Mouse (Mus musculus) heart, embryonic 16.5 days (tissue): ENCODE data around the gene Mrpl9. TPM values are rescaled to one million over a fixed set of nuclear protein-coding genes. Genes with fewer than 3 reads are reported as not detected.

Experiments used
- ATAC-seq: fragments of 200-750 bp; cut with Nextera tagmentation; replicated peaks from 2 replicates; pipeline ENCODE4 v1.8.0; 2017; ENCODE audit warnings: moderate number of reproducible peaks; ENCODE audit not compliant: insufficient read depth, low FRiP score; ENCODE audit errors: extremely low read depth
- H3K27ac ChIP-seq: fragments of 300-500 bp; sonication (generic); 2 replicates; pipeline ENCODE4 v1.5.1; 2014; ENCODE audit warnings: mild to moderate bottlenecking, low read length, control low read depth, moderate library complexity
- H3K27me3 ChIP-seq: fragments of 300-500 bp; sonication (generic); 2 replicates; pipeline ENCODE4 v1.6.1; 2014; ENCODE audit warnings: low read length, mixed read lengths; ENCODE audit not compliant: control insufficient read depth, insufficient read depth
- H3K36me3 ChIP-seq: fragments of 300-500 bp; sonication (generic); 2 replicates; pipeline ENCODE4 v1.6.1; 2014; ENCODE audit not compliant: control insufficient read depth, insufficient read depth
- H3K4me1 ChIP-seq: fragments of 300-500 bp; sonication (generic); 2 replicates; pipeline ENCODE4 v1.6.1; 2014; ENCODE audit warnings: low read length, mixed read lengths; ENCODE audit not compliant: control insufficient read depth, insufficient read depth
- H3K4me2 ChIP-seq: fragments of 300-500 bp; sonication (generic); 2 replicates; pipeline ENCODE4 v1.6.1; 2014; ENCODE audit warnings: low read depth, mild to moderate bottlenecking, control low read depth, low read length
- H3K4me3 ChIP-seq: fragments of 300-500 bp; sonication (generic); 2 replicates; pipeline ENCODE4 v1.5.1; 2014; ENCODE audit warnings: mild to moderate bottlenecking, control low read depth, low read length
- H3K9ac ChIP-seq: fragments of 300-500 bp; sonication (generic); 2 replicates; pipeline ENCODE4 v1.6.1; 2014; ENCODE audit warnings: low read length, control low read depth
- H3K9me3 ChIP-seq: fragments of 300-500 bp; sonication (generic); replicated peaks from 2 replicates; pipeline ENCODE4 v1.6.1; 2016; ENCODE audit warnings: low read length; ENCODE audit not compliant: control insufficient read depth
- WGBS: fragments of 180-500 bp; shearing (Covaris S2); extraction: QIAGEN DNeasy Blood & Tissue Kit; methylation state at CpG from one replicate; pipeline ENCODE4 v1.1.7; 2014; 5-methylcytosine and 5-hydroxymethylcytosine counted together
- polyA plus RNA-seq: library from polyadenylated mRNA; unstranded; fragments of >200 nt; fragmentation: Nextera tagmentation; extraction: Ambion mirVana; gene quantifications from 2 replicates; pipeline ENCODE4 v1.2.1, GENCODE M21; 2015

Gene Mrpl9
- polyA plus RNA-seq, 1 experiment from 2014 or later: 71.6 TPM

DNA sequence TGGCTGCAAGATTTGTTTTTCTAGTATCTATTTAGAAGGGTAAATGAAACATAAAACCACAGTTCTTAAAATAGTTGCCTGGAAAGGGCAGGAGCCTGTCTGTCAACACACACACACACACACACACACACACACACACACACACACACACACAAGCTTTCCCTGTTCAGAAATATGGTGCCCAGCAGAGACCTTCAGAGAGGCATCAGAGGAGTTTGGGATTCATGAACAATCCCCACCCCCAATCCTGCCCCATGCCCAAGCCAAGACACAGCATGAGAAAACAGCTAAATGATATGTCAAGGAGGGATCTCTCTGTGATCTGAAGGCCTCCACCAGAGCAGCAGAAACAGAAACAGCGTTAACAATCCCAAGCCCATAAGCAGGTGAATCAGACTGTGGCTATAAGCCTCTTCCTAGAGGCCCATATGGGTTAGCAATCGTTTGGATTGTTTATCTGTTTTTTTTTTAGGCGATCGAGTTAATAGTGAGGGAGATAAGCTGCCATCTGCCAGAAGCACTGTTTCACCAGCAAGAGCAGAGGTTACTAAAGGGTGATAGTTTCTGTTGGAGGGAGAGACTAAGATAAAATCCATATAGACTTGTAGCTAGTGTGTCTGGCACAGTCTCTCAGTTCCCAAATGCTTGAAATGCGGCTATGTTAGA, 30.6 kb downstream of the Mrpl9 start:
- no peak overlapping the region for H3K9ac ChIP-seq
- no peak for ATAC-seq
- peaks cover 9% of the 10 kb centered on the region for H3K27me3 ChIP-seq
- H3K4me3 ChIP-seq: no peak overlapping the region
- WGBS: 31% methylated on average over 5 of the region's 5 CpGs
- H3K36me3 ChIP-seq: no peaks in the 10 kb centered on the region
- H3K4me2 ChIP-seq: no peak overlapping the region
- H3K27ac ChIP-seq: peak overlapping the region; percentile 5; the same call in 1 of the 2 replicates
- H3K4me1 ChIP-seq: peaks cover 18% of the 10 kb centered on the region
- H3K9me3 ChIP-seq: no peaks in the 10 kb centered on the region

GRCm38 (mm10) chr3:94476301-94477035, 33.4 kb downstream of the Mrpl9 start:
- H3K9ac ChIP-seq: no peak overlapping the region
- WGBS: 49% methylated on average over 8 of the region's 8 CpGs
- no peak overlapping the region for H3K4me2 ChIP-seq
- no peaks in the 10 kb centered on the region for H3K36me3 ChIP-seq
- H3K4me1 ChIP-seq: peaks cover 18% of the 10 kb centered on the region
- ATAC-seq: no peak
- peaks cover 33% of the 10 kb centered on the region for H3K27me3 ChIP-seq
- H3K9me3 ChIP-seq: no peaks in the 10 kb centered on the region
- no peak overlapping the region for H3K27ac ChIP-seq
- no peak overlapping the region for H3K4me3 ChIP-seq

DNA sequence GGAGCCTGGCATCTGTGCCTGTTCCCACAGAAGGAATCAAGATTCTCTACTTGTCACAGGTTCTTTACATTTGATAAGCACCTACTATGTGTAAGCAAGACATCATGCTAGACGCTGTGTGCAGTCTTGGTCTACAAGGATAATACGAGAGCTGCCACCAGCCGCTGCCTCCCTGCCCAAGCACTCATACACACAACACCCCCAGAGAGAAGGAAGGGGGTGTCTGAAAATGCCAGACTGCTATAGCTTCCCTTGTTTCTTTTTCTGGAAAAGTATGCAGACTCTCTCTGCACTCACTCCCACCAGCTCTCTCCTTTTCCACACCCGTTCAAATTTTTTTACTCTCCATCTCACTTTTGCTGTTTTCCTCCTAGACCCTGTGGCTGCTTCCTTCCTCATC, 34.3 kb downstream of the Mrpl9 start:
- H3K4me2 ChIP-seq: no peak overlapping the region
- no peak overlapping the region for H3K27ac ChIP-seq
- no peaks in the 10 kb centered on the region for H3K9me3 ChIP-seq
- H3K36me3 ChIP-seq: no peaks in the 10 kb centered on the region
- no peak for ATAC-seq
- WGBS: 52% methylated on average over 4 of the region's 4 CpGs
- H3K4me3 ChIP-seq: no peak overlapping the region
- peaks cover 33% of the 10 kb centered on the region for H3K27me3 ChIP-seq
- H3K9ac ChIP-seq: no peak overlapping the region
- peaks cover 16% of the 10 kb centered on the region for H3K4me1 ChIP-seq

DNA sequence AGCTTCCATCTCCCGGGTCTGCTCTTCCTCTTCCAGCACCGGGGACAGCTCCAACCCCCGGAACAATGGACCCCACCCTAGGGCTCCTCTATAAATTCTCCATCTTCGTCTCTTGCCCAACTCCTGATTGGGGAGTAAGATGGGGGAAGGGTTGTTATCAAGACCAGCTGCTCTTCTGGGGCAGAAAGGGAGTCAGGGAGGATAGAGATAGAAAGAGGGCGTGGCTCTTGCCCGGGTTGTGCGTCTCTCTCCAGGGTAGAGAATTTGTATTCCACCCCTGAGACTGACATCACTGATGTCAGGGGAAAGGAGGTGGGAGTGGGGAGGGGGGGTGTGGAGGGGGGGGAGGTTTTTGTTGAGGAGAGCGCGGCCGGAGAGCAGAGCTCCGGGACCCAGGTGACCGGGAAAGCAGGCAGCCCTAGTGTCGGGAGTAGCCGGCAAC, 34.9 kb downstream of the Mrpl9 start, which contains the start of gene Celf3:
Gene Celf3 (plus strand): TSS at position 315 of the 442 bp plus-strand sequence.
- Histone ChIP-seq H3K36me3 (no peaks in the 10 kb centered on the region), H3K9ac (no peak within 1 kb of the TSS), H3K27me3 (peaks cover 33% of the 10 kb centered on the region), H3K4me2 (no peak within 1 kb of the TSS), H3K27ac (no peak within 1 kb of the TSS), H3K9me3 (no peaks in the 10 kb centered on the region), H3K4me3 (no peak within 1 kb of the TSS), H3K4me1 (peaks cover 17% of the 10 kb centered on the region)
- no peak for ATAC-seq
- under 1% methylated on average over 12 of the region's 14 CpGs for WGBS

DNA sequence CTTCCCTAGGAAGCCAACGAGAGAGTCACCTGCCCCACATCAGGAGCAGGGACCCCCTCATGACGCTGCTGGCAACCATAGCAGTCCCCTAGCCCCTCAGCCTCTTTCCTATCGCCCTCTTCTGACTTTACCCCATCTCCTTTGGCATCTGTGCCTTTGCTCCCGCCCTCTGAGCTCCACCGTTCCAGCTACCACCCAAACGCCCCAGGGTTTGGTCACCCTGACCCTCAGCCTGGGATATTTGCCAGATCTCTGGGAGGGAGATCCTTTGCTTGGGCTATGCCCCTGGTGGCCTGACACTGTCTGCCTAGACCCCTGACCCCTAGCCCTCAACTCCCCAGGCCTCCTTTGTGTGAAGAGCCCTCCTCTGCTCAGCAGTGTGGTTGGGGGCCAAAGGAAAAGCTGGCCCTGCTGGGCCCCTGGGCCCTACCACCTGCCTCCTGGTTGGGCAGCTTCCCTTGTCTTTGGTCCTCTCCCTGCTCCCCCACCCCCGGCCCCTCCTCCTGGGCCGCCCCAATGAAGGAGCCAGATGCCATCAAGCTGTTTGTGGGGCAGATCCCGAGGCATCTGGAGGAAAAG, 35.6 kb downstream of the Mrpl9 start:
- 24% methylated on average over 9 of the region's 9 CpGs for WGBS
- no peak overlapping the region for H3K4me2 ChIP-seq

GRCm38 (mm10) chr3:94479564-94479963, 36.4 kb downstream of the Mrpl9 start:
- 6% methylated on average over 10 of the region's 11 CpGs for WGBS
- Histone ChIP-seq H3K27me3 (peaks cover 33% of the 10 kb centered on the region), H3K9me3 (no peaks in the 10 kb centered on the region), H3K4me3 (peak overlapping the region; percentile 26), H3K4me2 (peak overlapping the region; percentile 55), H3K4me1 (peaks cover 8% of the 10 kb centered on the region; the same call in 1 of the 2 replicates), H3K9ac (no peak overlapping the region), H3K36me3 (no peaks in the 10 kb centered on the region), H3K27ac (no peak overlapping the region)
- no peak for ATAC-seq

More for the DNA sequence above, 35.6 kb downstream of the Mrpl9 start:
- H3K9ac ChIP-seq: no peak overlapping the region
- no peaks in the 10 kb centered on the region for H3K9me3 ChIP-seq
- peaks cover 12% of the 10 kb centered on the region for H3K4me1 ChIP-seq
- ATAC-seq: no peak
- no peaks in the 10 kb centered on the region for H3K36me3 ChIP-seq
- H3K4me3 ChIP-seq: no peak overlapping the region
- no peak overlapping the region for H3K27ac ChIP-seq
- peaks cover 33% of the 10 kb centered on the region for H3K27me3 ChIP-seq

GRCm38 (mm10) chr3:94480291-94480884, 37.3 kb downstream of the Mrpl9 start, which contains the start of gene Riiad1:
Gene Riiad1 (minus strand): TSS chr3:94480341.
- no peaks in the 10 kb centered on the region for H3K36me3 ChIP-seq
- no peak within 1 kb of the TSS for H3K9ac ChIP-seq
- H3K4me3 ChIP-seq: peak within 1 kb of the TSS; percentile 26
- H3K9me3 ChIP-seq: no peaks in the 10 kb centered on the region
- peaks cover 8% of the 10 kb centered on the region; the same call in 1 of the 2 replicates for H3K4me1 ChIP-seq
- no peak within 1 kb of the TSS for H3K27ac ChIP-seq
- ATAC-seq: no peak
- peak within 1 kb of the TSS; percentile 55 for H3K4me2 ChIP-seq
- 10% methylated on average over 16 of the region's 16 CpGs for WGBS
- peaks cover 33% of the 10 kb centered on the region for H3K27me3 ChIP-seq

DNA sequence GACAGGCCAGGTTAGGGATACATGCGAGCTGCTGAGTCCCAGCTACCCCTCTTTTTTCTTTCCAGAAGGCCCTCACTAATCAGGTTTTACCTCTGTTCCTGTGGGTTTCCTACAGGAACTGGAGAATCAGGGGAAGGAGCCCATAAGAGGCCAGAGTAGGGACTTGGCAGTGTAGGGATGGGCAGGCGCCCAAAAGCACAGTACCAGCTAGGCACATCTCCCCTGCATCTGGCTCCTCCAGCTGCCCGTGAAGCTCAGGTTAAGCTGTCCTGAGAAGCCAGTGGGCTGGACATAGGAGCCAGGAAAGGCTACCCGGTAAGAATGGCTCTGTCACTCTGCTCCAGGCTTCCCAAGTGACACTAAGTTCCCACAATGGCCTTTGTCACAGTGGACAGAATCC, 38.3 kb downstream of the Mrpl9 start:
- H3K27ac ChIP-seq: no peak overlapping the region
- peaks cover 33% of the 10 kb centered on the region for H3K27me3 ChIP-seq
- no peak overlapping the region for H3K9ac ChIP-seq
- 48% methylated on average over 4 of the region's 4 CpGs for WGBS
- H3K4me3 ChIP-seq: no peak overlapping the region
- H3K4me2 ChIP-seq: no peak overlapping the region
- H3K4me1 ChIP-seq: peaks cover 8% of the 10 kb centered on the region; the same call in 1 of the 2 replicates
- H3K9me3 ChIP-seq: no peaks in the 10 kb centered on the region
- no peak for ATAC-seq
- no peaks in the 10 kb centered on the region for H3K36me3 ChIP-seq
